Mouse (Mus musculus): ENCODE measurements at regions not wholly inside any gene's neighbourhood (a gene's known extent, or its start where the extent isn't known, plus 50 kb on each side); places are given as distances from the start of the nearest gene placed in this dataset.

DNA sequence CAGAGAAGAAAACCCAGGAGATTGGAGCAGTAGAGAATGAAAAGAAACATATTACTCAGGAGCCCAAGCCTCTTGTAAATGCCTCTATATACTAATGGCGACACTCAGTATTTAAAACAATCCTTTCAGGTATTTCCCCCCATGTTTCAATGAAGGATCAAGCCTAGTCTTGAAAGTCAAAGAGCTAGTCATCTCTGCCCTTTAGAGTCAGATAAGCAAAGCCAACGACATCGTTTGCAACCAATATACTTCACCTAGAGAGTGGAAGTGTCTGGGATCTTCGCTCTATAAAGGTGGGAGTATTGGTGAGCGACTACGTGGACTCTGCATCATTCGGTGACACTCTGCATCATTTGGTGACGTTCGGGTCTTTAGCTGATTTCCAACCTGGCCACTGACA, 401.8 kb upstream of the Adgrl2 start:
- H3K36me3 ChIP-seq (replicated peaks), result no peaks in the 10 kb centered on the region
- ATAC-seq (replicated peaks), result no peak

GRCm38 (mm10) chr3:149387537-149387936, 397.2 kb upstream of the Adgrl2 start:
- H3K27ac ChIP-seq, result no peak overlapping the region
- no peak for ATAC-seq (replicated peaks)
- H3K4me3 ChIP-seq, result no peak overlapping the region
- H3K9me3 ChIP-seq, result no peaks in the 10 kb centered on the region
- 0 out of 2 replicates have a peak, but pooled peaks cover 2% of the 10 kb centered on the region for H3K4me1 ChIP-seq
- no peak overlapping the region for H3K9ac ChIP-seq
- H3K4me2 ChIP-seq, result no peak overlapping the region
- no peaks in the 10 kb centered on the region for H3K27me3 ChIP-seq (replicated peaks)
- WGBS, result 36% methylated on average over 3 of the region's 3 CpGs
- H3K36me3 ChIP-seq (replicated peaks), result no peaks in the 10 kb centered on the region

More for the DNA sequence above, 401.8 kb upstream of the Adgrl2 start:
- Histone ChIP-seq H3K9ac (no peak overlapping the region), H3K4me1 (no peaks in the 10 kb centered on the region), H3K9me3 (no peaks in the 10 kb centered on the region), H3K27ac (no peak overlapping the region), H3K4me3 (no peak overlapping the region), H3K27me3 (replicated peaks) (no peaks in the 10 kb centered on the region), H3K4me2 (no peak overlapping the region)
- 95% methylated on average over 9 of the region's 9 CpGs for whole genome bisulfite sequencing

- H3K27me3 ChIP-seq (replicated peaks), result no peaks in the 10 kb centered on the region
- H3K4me1 ChIP-seq, result 0 out of 2 replicates have a peak, but pooled peaks cover 2% of the 10 kb centered on the region
- no peak overlapping the region for H3K27ac ChIP-seq
- no peaks in the 10 kb centered on the region for H3K36me3 ChIP-seq (replicated peaks)
- WGBS, result 85% methylated on average over 2 of the region's 2 CpGs
- H3K4me2 ChIP-seq, result no peak overlapping the region
- H3K4me3 ChIP-seq, result no peak overlapping the region
- H3K9me3 ChIP-seq, result no peaks in the 10 kb centered on the region
- ATAC-seq (replicated peaks), result no peak
- no peak overlapping the region for H3K9ac ChIP-seq
Measured at GRCm38 (mm10) chr3:149386027-149386426, 395.7 kb upstream of the Adgrl2 start.

DNA sequence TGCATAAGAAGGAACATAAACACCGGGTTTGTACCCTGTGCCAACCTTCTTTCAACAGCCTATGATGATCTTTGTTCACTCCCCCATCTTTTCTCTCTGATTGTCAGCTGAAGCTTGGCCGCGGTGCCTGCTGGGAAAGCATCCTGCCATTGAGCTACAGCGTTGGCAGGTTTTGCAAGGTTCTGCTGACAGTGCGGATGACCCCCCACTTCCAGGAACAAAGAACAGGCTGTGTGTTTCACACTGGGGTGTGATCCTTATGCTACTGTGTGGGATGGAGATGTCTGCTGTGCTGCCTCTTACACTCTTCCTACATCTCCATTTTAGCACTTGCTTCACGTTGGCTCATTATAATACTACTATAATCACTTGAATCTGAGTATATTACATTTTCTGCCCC, 395.0 kb upstream of the Adgrl2 start:
- H3K9me3 ChIP-seq, result no peaks in the 10 kb centered on the region
- no peak overlapping the region for H3K9ac ChIP-seq
- WGBS, result 28% methylated on average over 6 of the region's 6 CpGs
- ATAC-seq (replicated peaks), result 0 out of 2 replicates have a peak, but pooled peaks have one; percentile 37
- H3K27me3 ChIP-seq (replicated peaks), result no peaks in the 10 kb centered on the region
- no peak overlapping the region for H3K4me2 ChIP-seq
- H3K4me3 ChIP-seq, result no peak overlapping the region
- H3K27ac ChIP-seq, result no peak overlapping the region
- no peaks in the 10 kb centered on the region for H3K36me3 ChIP-seq (replicated peaks)
- 0 out of 2 replicates have a peak, but pooled peaks cover 2% of the 10 kb centered on the region for H3K4me1 ChIP-seq

GRCm38 (mm10) chr3:149381559-149382245, 391.3 kb upstream of the Adgrl2 start:
- WGBS, result 71% methylated on average over 10 of the region's 10 CpGs
- Histone ChIP-seq H3K27me3 (replicated peaks) (no peaks in the 10 kb centered on the region), H3K36me3 (replicated peaks) (no peaks in the 10 kb centered on the region), H3K9ac (no peak overlapping the region), H3K4me3 (no peak overlapping the region), H3K4me2 (no peak overlapping the region), H3K9me3 (no peaks in the 10 kb centered on the region), H3K27ac (no peak overlapping the region), H3K4me1 (0 out of 2 replicates have a peak, but pooled peaks cover 2% of the 10 kb centered on the region)
- ATAC-seq (replicated peaks), result peak; percentile 52

- WGBS, result 80% methylated on average over 6 of the region's 6 CpGs
- no peak for ATAC-seq (replicated peaks)
- H3K4me3 ChIP-seq, result no peak overlapping the region
- no peak overlapping the region for H3K9ac ChIP-seq
- no peaks in the 10 kb centered on the region for H3K9me3 ChIP-seq
- 0 out of 2 replicates have a peak, but pooled peaks cover 2% of the 10 kb centered on the region for H3K4me1 ChIP-seq
- no peaks in the 10 kb centered on the region for H3K27me3 ChIP-seq (replicated peaks)
- H3K36me3 ChIP-seq (replicated peaks), result no peaks in the 10 kb centered on the region
- H3K4me2 ChIP-seq, result no peak overlapping the region
- H3K27ac ChIP-seq, result no peak overlapping the region
Measured at GRCm38 (mm10) chr3:149381051-149381450, 390.7 kb upstream of the Adgrl2 start.

DNA sequence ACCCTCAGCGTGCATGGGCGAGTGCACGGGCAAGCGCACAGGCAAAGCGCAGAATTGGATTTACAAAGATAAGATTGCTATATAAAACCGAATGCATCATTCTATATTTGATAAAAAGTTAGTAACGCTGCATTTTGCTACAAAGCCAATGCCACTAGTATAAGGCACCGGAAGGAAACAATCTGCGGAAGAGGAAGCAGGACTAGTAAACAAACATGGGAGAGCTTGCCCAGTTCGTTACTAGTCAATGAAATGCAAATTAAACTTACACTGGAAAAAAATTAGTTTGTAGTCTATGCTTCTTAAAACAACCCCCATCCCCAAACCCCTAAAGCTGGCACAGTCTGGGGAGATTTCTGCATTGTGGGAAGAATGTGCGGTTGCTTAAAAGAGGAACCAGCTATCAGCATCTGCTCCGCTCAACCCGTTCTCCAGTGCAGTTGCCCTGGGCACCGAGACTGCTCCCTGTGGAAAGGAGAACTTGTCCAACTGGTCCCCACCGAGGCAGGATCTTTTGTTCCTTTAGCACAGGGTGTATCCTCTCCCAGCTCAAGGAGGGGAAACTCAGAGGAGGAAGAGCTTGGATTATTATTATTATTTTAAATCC, 389.6 kb upstream of the Adgrl2 start:
- no peaks in the 10 kb centered on the region for H3K9me3 ChIP-seq
- H3K27me3 ChIP-seq (replicated peaks), result no peaks in the 10 kb centered on the region
- H3K4me2 ChIP-seq, result no peak overlapping the region
- ATAC-seq (replicated peaks), result no peak
- no peak overlapping the region for H3K4me3 ChIP-seq
- no peak overlapping the region for H3K27ac ChIP-seq
- H3K4me1 ChIP-seq, result no peaks in the 10 kb centered on the region
- no peak overlapping the region for H3K9ac ChIP-seq
- WGBS, result 69% methylated on average over 15 of the region's 15 CpGs
- H3K36me3 ChIP-seq (replicated peaks), result no peaks in the 10 kb centered on the region

- H3K9ac ChIP-seq, result no peak overlapping the region
- no peak overlapping the region for H3K4me3 ChIP-seq
- H3K36me3 ChIP-seq (replicated peaks), result no peaks in the 10 kb centered on the region
- no peaks in the 10 kb centered on the region for H3K27me3 ChIP-seq (replicated peaks)
- H3K4me2 ChIP-seq, result no peak overlapping the region
- WGBS, result 89% methylated on average over 3 of the region's 3 CpGs
- ATAC-seq (replicated peaks), result no peak
- no peaks in the 10 kb centered on the region for H3K9me3 ChIP-seq
- no peak overlapping the region for H3K27ac ChIP-seq
- H3K4me1 ChIP-seq, result no peaks in the 10 kb centered on the region
Measured at GRCm38 (mm10) chr3:149379249-149379865, 389.0 kb upstream of the Adgrl2 start.

DNA sequence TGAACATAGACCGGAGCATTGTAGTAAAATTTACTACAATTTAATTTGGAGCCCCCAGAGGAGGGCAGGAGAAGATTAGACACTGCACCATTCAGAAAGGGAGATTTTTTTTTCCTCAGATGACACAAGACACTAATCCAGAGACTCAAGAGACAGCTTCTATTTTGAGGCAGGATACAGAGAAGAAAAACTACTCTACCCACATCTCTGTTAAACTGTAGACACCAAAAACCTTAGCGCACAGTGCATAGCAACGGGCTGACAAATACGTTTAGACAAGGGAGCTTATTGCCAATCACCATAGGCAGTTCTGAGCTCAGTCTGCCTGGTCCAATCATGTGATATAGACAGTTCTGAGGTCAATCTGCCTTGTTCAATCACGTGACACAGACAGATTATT, 381.1 kb upstream of the Adgrl2 start:
- no peaks in the 10 kb centered on the region for H3K9me3 ChIP-seq
- no peaks in the 10 kb centered on the region for H3K4me1 ChIP-seq
- no peak for ATAC-seq (replicated peaks)
- no peak overlapping the region for H3K4me2 ChIP-seq
- H3K9ac ChIP-seq, result no peak overlapping the region
- no peak overlapping the region for H3K4me3 ChIP-seq
- H3K27me3 ChIP-seq (replicated peaks), result no peaks in the 10 kb centered on the region
- H3K27ac ChIP-seq, result no peak overlapping the region
- 71% methylated on average over 5 of the region's 5 CpGs for WGBS
- H3K36me3 ChIP-seq (replicated peaks), result no peaks in the 10 kb centered on the region

DNA sequence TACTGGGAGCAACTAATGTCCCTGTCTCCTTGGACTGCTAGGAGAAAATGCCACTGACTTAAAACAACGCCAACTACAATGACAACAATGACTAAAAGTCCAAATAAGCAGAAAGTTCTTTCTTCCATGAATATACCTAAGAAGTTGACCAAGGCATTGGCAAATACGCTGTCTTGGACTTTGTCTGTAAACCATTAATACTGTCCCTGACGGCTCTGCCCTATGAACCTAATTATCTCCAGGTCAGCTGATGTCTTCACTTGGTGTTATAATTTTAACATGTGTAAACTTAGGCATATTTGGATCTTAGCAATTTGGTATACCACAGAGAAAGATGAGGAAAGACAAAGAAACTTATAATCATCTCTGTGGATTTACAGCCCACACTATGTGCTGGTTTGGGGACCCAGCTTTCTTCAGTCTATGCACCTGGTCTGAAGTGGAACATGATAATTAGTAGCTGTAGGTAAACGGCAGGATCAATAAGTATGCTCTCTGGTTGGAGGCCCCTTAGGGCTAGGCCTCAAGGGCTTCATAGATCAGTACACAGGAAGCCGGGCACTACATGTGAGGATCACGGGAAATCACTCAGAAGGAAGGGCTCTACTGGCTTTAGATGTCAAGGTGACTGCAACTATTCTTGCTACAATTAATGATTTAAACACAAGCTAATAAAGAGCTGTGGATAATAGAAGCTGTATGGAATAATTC, 380.3 kb upstream of the Adgrl2 start:
- H3K4me1 ChIP-seq, result no peaks in the 10 kb centered on the region
- H3K4me2 ChIP-seq, result no peak overlapping the region
- H3K36me3 ChIP-seq (replicated peaks), result no peaks in the 10 kb centered on the region
- H3K27me3 ChIP-seq (replicated peaks), result no peaks in the 10 kb centered on the region
- no peaks in the 10 kb centered on the region for H3K9me3 ChIP-seq
- H3K4me3 ChIP-seq, result no peak overlapping the region
- no peak overlapping the region for H3K27ac ChIP-seq
- ATAC-seq (replicated peaks), result no peak
- WGBS, result 88% methylated on average over 6 of the region's 6 CpGs
- no peak overlapping the region for H3K9ac ChIP-seq

DNA sequence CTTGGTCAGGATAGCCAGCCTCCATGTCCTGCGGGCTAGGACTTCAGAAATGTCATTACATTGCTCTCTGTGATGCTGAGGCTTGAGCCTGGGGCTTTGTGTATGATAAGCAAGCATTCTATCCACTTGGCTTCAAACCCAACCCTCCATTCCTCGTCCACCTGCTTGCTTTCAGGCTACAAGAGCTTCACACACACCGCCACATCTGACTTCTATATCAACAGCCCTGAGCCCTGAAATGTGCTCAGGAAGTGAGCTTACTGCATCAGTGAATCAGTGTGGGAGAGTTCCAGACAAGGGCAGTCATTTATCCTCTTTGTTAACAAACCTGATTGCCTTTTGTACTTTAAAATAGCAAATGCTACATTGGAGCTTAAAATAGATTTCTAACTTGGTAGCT, 377.5 kb upstream of the Adgrl2 start:
- no peak for ATAC-seq (replicated peaks)
- Histone ChIP-seq H3K4me2 (no peak overlapping the region), H3K9me3 (no peaks in the 10 kb centered on the region), H3K27ac (no peak overlapping the region), H3K9ac (no peak overlapping the region), H3K4me3 (no peak overlapping the region), H3K27me3 (replicated peaks) (no peaks in the 10 kb centered on the region), H3K36me3 (replicated peaks) (no peaks in the 10 kb centered on the region), H3K4me1 (no peaks in the 10 kb centered on the region)
- WGBS, result 78% methylated on average over 3 of the region's 3 CpGs

GRCm38 (mm10) chr3:149360164-149360563, 369.8 kb upstream of the Adgrl2 start:
- H3K27ac ChIP-seq, result no peak overlapping the region

More at GRCm38 (mm10) chr3:149360164-149360563, 369.8 kb upstream of the Adgrl2 start:
- no peaks in the 10 kb centered on the region for H3K27me3 ChIP-seq (replicated peaks)
- H3K4me1 ChIP-seq, result peaks cover 15% of the 10 kb centered on the region
- H3K9me3 ChIP-seq, result no peaks in the 10 kb centered on the region
- no peak overlapping the region for H3K9ac ChIP-seq
- no peak overlapping the region for H3K4me2 ChIP-seq
- no peak for ATAC-seq (replicated peaks)
- WGBS, result 86% methylated on average over 2 of the region's 2 CpGs
- no peak overlapping the region for H3K4me3 ChIP-seq
- no peaks in the 10 kb centered on the region for H3K36me3 ChIP-seq (replicated peaks)

All from midbrain, embryonic 15.5 days (tissue).